Mouse (Mus musculus): ENCODE measurements around the gene Hps5. TPM values are rescaled to one million over a fixed set of nuclear protein-coding genes. Genes with fewer than 3 reads are reported as not detected.

Hps5 gene
- total RNA-seq, 2 experiments from 2014 or later, result 9.7 to 11.3 TPM

GRCm38 (mm10) chr7:46814012-46814411 lies 18.1 kb upstream of the Hps5 start:
- no peak overlapping the region for H3K4me3 ChIP-seq
- DNase-seq, result no peak
- intact Hi-C loops (cut with DNase I), result no loop called here
- H3K27ac ChIP-seq, result no peak overlapping the region
- no peak for TF ChIP-seq CTCF (IDR thresholded peaks at IDR 0.05)

- TF ChIP-seq CTCF (IDR thresholded peaks at IDR 0.05), result no peak
- Histone ChIP-seq H3K4me3 (no peak overlapping the region), H3K27ac (no peak overlapping the region)
- DNase-seq, result no peak
- intact Hi-C loops (cut with DNase I), result no loop called here
Observed at GRCm38 (mm10) chr7:46810325-46810724, 14.5 kb upstream of the Hps5 start.

- DNase-seq, result no peak
- intact Hi-C loops (cut with DNase I), result loop anchor here (2.0 to 10.0 kb wide), 2 partner anchors 50 to 118 kb away; partner anchors contain the start of gene Tsg101
- H3K4me3 ChIP-seq, result peak overlapping the region; percentile 97
- peak overlapping the region; percentile 98 for H3K27ac ChIP-seq
- no peak for TF ChIP-seq CTCF (IDR thresholded peaks at IDR 0.05)
Observed at GRCm38 (mm10) chr7:46796779-46797178, 915 bp upstream of the Hps5 start.

- DNase-seq, result no peak
- TF ChIP-seq CTCF (IDR thresholded peaks at IDR 0.05), result no peak
- H3K4me3 ChIP-seq, result peak overlapping the region; percentile 97
- intact Hi-C loops (cut with DNase I), result loop anchor here (2.0 to 10.0 kb wide), 2 partner anchors 51 to 119 kb away; partner anchors contain the start of gene Tsg101
- H3K27ac ChIP-seq, result peak overlapping the region; percentile 98
Observed at GRCm38 (mm10) chr7:46796206-46796679, 379 bp upstream of the Hps5 start.

- intact Hi-C loops (cut with DNase I), result loop anchor here (10.0 kb wide), 1 partner anchor 121 kb away; the partner anchor contains the start of gene Tsg101
- Histone ChIP-seq H3K27ac (peak overlapping the region; percentile 98), H3K4me3 (no peak overlapping the region)
- no peak for TF ChIP-seq CTCF (IDR thresholded peaks at IDR 0.05)
- DNase-seq, result no peak
Observed at GRCm38 (mm10) chr7:46793871-46794270, 2.0 kb downstream of the Hps5 start.

GRCm38 (mm10) chr7:46789177-46789849 lies 6.6 kb downstream of the Hps5 start:
- intact Hi-C loops (cut with DNase I), result no loop called here
- no peak for DNase-seq
- TF ChIP-seq CTCF (IDR thresholded peaks at IDR 0.05), result no peak
- peak overlapping the region; percentile 51 for H3K27ac ChIP-seq
- no peak overlapping the region for H3K4me3 ChIP-seq

DNA sequence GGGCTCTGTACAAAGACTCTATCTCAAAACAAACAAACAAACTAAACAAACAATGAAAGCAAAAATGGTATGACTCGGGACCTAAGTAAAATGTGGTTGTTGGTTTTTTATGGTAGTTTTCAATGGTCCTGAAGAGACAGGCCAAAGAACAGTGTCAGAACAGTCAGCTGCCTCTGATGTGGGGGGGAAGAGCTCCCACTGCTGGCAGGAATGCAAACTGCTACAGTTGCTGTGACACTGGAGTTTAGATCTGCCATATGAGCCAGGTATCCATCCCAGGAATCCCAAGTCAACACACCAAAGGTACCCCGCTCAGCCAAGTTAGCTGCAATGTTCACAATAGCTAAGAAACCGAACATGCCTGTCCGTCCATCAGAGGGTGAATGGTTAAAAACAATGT lies 25.2 kb downstream of the Hps5 start:
- Histone ChIP-seq H3K27ac (no peak overlapping the region), H3K4me3 (no peak overlapping the region)
- intact Hi-C loops (cut with DNase I), result no loop called here
- peak; percentile 61 for DNase-seq
- TF ChIP-seq CTCF (IDR thresholded peaks at IDR 0.05), result peak; percentile 91

DNA sequence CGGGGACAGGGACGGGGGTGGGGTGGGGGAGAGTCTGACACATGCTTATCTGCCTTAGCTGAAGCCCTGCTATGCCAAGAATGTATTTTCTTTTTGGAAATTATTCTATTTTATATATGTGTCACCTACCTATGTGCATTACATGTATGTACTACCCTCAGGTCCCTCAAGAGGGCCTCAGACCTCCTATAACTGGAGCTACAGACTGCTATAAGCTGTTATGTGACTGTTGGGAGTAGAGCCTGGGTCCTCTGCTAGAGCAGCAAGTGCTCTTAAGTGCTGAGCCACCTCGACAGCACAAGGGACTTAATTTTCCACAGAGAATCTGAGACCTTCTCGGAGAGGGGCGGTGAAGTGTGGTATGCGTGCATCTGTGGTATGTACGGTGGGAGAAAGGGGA lies 27.4 kb downstream of the Hps5 start:
- no peak for TF ChIP-seq CTCF (IDR thresholded peaks at IDR 0.05)
- Histone ChIP-seq H3K4me3 (no peak overlapping the region), H3K27ac (no peak overlapping the region)
- intact Hi-C loops (cut with DNase I), result no loop called here
- no peak for DNase-seq

GRCm38 (mm10) chr7:46767371-46767770 lies 28.5 kb downstream of the Hps5 start:
- DNase-seq, result no peak
- intact Hi-C loops (cut with DNase I), result loop anchor here (1.0 kb wide), 1 partner anchor 52 kb away; the partner anchor contains the start of gene Saa3
- no peak for TF ChIP-seq CTCF (IDR thresholded peaks at IDR 0.05)
- H3K27ac ChIP-seq, result no peak overlapping the region
- H3K4me3 ChIP-seq, result no peak overlapping the region

DNA sequence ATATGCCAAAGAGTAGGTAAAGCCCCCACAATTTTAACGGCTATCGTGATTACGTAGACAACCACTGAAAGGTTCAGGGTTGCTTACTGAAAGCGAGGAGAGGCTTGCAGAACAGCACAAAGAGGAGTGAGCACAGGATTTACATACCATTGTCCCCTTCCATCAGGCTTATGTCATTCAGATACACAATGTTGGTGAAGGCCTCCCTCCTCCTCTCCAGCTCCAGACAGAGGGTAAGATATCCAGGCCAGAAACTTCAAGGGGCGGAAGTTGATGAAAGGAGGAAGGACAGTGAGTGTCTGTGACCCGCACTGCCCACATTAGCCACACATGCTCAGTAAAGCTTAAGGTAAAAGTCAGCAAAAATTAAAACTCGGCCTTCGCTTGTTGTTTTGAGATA lies 31.2 kb downstream of the Hps5 start:
- no peak for TF ChIP-seq CTCF (IDR thresholded peaks at IDR 0.05)
- Histone ChIP-seq H3K4me3 (no peak overlapping the region), H3K27ac (no peak overlapping the region)
- intact Hi-C loops (cut with DNase I), result no loop called here
- no peak for DNase-seq

GRCm38 (mm10) chr7:46762601-46763000 lies 33.3 kb downstream of the Hps5 start:
- intact Hi-C loops (cut with DNase I), result no loop called here
- no peak for TF ChIP-seq CTCF (IDR thresholded peaks at IDR 0.05)
- DNase-seq, result no peak
- H3K27ac ChIP-seq, result no peak overlapping the region
- no peak overlapping the region for H3K4me3 ChIP-seq

DNA sequence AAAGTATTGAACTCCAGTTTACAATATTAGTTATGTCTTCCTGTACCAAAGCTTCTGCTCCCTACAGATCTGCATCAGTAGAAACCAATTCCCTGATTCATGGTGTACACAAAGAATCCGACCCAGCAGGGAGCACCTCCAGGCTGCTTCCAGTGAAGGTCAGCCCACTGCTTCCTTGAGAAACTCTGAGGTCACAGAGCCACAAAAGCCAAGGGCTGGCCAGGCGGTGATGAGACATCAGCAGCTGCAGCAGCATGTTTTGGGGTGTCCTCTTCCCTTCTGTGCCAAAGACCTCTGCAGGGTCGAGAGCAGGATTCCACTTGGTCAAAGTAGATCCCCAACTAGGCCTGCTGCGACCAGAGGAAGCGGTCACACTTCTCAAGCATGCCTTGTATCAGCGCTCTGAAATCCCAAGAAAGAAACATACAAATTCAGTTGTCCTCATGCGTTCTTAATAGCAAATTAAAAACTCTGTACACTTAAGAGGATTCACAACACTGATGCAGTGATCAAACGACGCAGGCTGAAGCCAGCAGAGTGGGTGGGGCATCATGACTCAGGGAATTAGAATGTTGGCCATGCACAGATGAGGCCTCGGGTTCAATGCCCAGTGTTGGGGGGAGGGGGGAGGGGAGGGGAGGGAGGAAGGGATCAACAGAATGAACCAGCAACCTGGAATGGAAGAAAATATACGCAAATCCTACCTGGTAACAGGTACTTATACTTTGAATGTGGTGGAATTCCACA lies 34.6 kb downstream of the Hps5 start:
- Histone ChIP-seq H3K4me3 (no peak overlapping the region), H3K27ac (peak overlapping the region; percentile 20; the same call in 1 of the 2 replicates)
- no peak for TF ChIP-seq CTCF (IDR thresholded peaks at IDR 0.05)
- peak; percentile 35 for DNase-seq
- intact Hi-C loops (cut with DNase I), result no loop called here

DNA sequence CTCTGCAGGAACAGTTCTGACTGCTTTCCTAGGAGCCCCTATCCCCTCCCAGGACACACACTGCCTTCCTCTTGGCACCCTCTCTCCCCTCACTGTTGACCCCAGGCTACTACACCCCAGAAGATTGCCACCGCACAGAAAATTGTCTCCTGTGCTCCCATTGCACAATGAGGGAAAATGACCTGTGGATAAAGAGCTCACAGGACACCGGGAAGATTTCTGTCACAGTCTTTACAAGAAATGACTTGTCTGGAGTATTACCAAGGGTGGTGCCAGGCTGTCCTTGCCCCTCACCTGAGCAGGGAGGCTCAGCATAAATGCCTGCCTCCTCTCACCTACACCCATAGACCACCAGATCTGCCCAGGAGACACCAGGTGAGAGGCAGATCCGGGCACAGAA lies 44.4 kb downstream of the Hps5 start, which contains the start of gene Saa2:
Gene Saa2, plus strand, starts transcription at position 301 of the 400 bp plus-strand sequence.
- intact Hi-C loops (cut with DNase I), result no loop called here
- no peak for DNase-seq
- no peak for TF ChIP-seq CTCF (IDR thresholded peaks at IDR 0.05)
- H3K4me3 ChIP-seq, result no peak within 1 kb of the TSS
- no peak within 1 kb of the TSS for H3K27ac ChIP-seq
